Mouse (Mus musculus): ENCODE measurements around the gene Bax. TPM values are rescaled to one million over a fixed set of nuclear protein-coding genes. Genes with fewer than 3 reads are reported as not detected.
A peak's percentile ranks its signal among the peaks of the same experiment; 100 is the strongest.

Gene Bax
- polyA plus RNA-seq, 1 experiment from 2014 or later: 70.3 TPM

- H3K27ac ChIP-seq (replicated peaks): no peak overlapping the region
Observed at GRCm38 (mm10) chr7:45413864-45414739, 52.6 kb downstream of the Bax start.

DNA sequence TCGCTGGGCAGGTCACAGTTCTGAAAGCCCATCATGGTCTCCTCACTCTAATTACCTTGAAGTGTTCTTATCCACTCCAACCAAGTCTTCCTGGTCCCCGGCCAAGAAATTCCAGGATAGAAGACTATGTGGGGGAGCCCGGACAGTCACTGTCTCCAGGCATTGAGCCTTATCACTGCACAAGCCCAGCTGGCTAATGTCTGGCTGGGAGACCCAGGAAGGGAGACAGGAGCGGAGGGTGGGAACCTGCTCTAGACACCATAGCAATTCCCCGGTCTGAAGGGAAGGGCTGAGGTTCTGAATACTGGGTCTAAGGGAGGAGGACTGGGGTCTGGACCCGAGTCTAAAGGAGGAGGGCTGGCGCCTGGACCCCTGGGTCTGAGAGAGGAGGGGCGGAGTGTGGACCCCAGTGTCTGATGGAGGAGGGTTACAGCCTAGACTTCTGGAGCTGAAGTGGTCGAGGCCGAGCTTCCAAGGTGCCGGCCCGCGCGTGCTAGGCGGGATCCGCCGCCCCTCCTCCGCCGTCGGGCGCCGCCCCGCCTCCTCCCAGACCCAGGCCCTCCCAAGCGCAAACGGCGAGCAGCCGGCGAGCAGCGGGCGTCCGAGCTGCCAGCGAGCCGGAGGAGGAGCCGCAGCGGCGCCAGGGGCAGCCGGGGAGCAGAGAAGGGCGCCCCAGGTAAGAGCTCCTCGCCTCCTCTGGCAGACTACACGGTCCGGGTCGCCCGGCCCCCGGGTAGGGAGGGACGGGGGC is 53.4 kb downstream of the Bax start, which contains the start of gene Ntf5:
Gene Ntf5 (plus strand): TSS at position 583 of the 751 bp plus-strand sequence.
- Histone ChIP-seq H3K9ac (no peak within 1 kb of the TSS), H3K27ac (replicated peaks) (no peak within 1 kb of the TSS)

More at GRCm38 (mm10) chr7:45413864-45414739, 52.6 kb downstream of the Bax start:
- H3K9me3 ChIP-seq (replicated peaks): no peaks in the 10 kb centered on the region
- H3K4me2 ChIP-seq: peak overlapping the region; percentile 65
- peaks cover 100% of the 10 kb centered on the region for H3K27me3 ChIP-seq
- H3K9ac ChIP-seq: no peak overlapping the region
- no peaks in the 10 kb centered on the region for H3K36me3 ChIP-seq (replicated peaks)
- ATAC-seq (ENCODE audit: insufficient read depth): 0 out of 2 replicates have a peak, but pooled peaks have one; percentile 7
- peak overlapping the region; percentile 46 for H3K4me3 ChIP-seq (replicated peaks)
- H3K4me1 ChIP-seq (replicated peaks): peaks cover 22% of the 10 kb centered on the region
- WGBS (ENCODE audit: insufficient replicate concordance): 2% methylated on average over 27 of the region's 27 CpGs

GRCm38 (mm10) chr7:45412421-45412820 is 54.3 kb downstream of the Bax start:
- H3K36me3 ChIP-seq (replicated peaks): no peaks in the 10 kb centered on the region
- H3K27ac ChIP-seq (replicated peaks): no peak overlapping the region
- no peak overlapping the region for H3K9ac ChIP-seq
- no peaks in the 10 kb centered on the region for H3K9me3 ChIP-seq (replicated peaks)
- H3K4me1 ChIP-seq (replicated peaks): peaks cover 22% of the 10 kb centered on the region
- no peak for ATAC-seq (ENCODE audit: insufficient read depth)
- no peak overlapping the region for H3K4me2 ChIP-seq
- peaks cover 100% of the 10 kb centered on the region for H3K27me3 ChIP-seq
- 67% methylated on average over 2 of the region's 2 CpGs for WGBS (ENCODE audit: insufficient replicate concordance)
- H3K4me3 ChIP-seq (replicated peaks): no peak overlapping the region

More for the DNA sequence above, 53.4 kb downstream of the Bax start, which contains the start of gene Ntf5:
- no peaks in the 10 kb centered on the region for H3K9me3 ChIP-seq (replicated peaks)
- peak within 1 kb of the TSS; percentile 65 for H3K4me2 ChIP-seq
- peaks cover 100% of the 10 kb centered on the region for H3K27me3 ChIP-seq
- ATAC-seq (ENCODE audit: insufficient read depth): 0 out of 2 replicates have a peak, but pooled peaks have one; percentile 7
- WGBS (ENCODE audit: insufficient replicate concordance): 3% methylated on average over 43 of the region's 45 CpGs
- peak within 1 kb of the TSS; percentile 46 for H3K4me3 ChIP-seq (replicated peaks)
- H3K4me1 ChIP-seq (replicated peaks): peaks cover 22% of the 10 kb centered on the region
- H3K36me3 ChIP-seq (replicated peaks): no peaks in the 10 kb centered on the region

Small RNAs within 50 kb of the gene (microRNA-seq; reads per million reads assigned to microRNA genes)
- 0.76 reads per million for gene Gm22133

Other genes with a start within 250 kb of the Bax start
- 15.1 and 16.7 TPM in 2 replicates for gene Cd37, start 227.8 kb downstream of the Bax start, polyA plus RNA-seq (2015; fragmentation: Nextera tagmentation; extraction: Ambion mirVana)
- gene Slc6a16, start 225.8 kb downstream of the Bax start, polyA plus RNA-seq (2015; fragmentation: Nextera tagmentation; extraction: Ambion mirVana): not detected in 2 replicates
- not detected in 2 replicates for gene Slc6a21, start 189.4 kb downstream of the Bax start, polyA plus RNA-seq (2015; fragmentation: Nextera tagmentation; extraction: Ambion mirVana)
- gene Trpm4, start 133.1 kb downstream of the Bax start, polyA plus RNA-seq (2015; fragmentation: Nextera tagmentation; extraction: Ambion mirVana): 1.3 and 1.5 TPM in 2 replicates
- gene Hrc, start 131.6 kb downstream of the Bax start, polyA plus RNA-seq (2015; fragmentation: Nextera tagmentation; extraction: Ambion mirVana): 0.31 and 0.54 TPM in 2 replicates
- gene Ppfia3, start 99.9 kb downstream of the Bax start, polyA plus RNA-seq (2015; fragmentation: Nextera tagmentation; extraction: Ambion mirVana): 0.09 and 0.14 TPM in 2 replicates
- not detected in 2 replicates for gene Lin7b, start 96.3 kb downstream of the Bax start, polyA plus RNA-seq (2015; fragmentation: Nextera tagmentation; extraction: Ambion mirVana)
- 77.8 and 86.3 TPM in 2 replicates for gene Snrnp70, start 71.2 kb downstream of the Bax start, polyA plus RNA-seq (2015; fragmentation: Nextera tagmentation; extraction: Ambion mirVana)
- not detected in 2 replicates for gene Kcna7, start 61.2 kb downstream of the Bax start, polyA plus RNA-seq (2015; fragmentation: Nextera tagmentation; extraction: Ambion mirVana)
- gene Ntf5, start 53.2 kb downstream of the Bax start, polyA plus RNA-seq (2015; fragmentation: Nextera tagmentation; extraction: Ambion mirVana): 0.22 and 0.24 TPM in 2 replicates
- gene Lhb, start 46.1 kb downstream of the Bax start, polyA plus RNA-seq (2015; fragmentation: Nextera tagmentation; extraction: Ambion mirVana): not detected in 2 replicates
- gene Gys1, start 32.1 kb downstream of the Bax start, polyA plus RNA-seq (2015; fragmentation: Nextera tagmentation; extraction: Ambion mirVana): 6.8 and 7.7 TPM in 2 replicates
- 67.1 and 74.2 TPM in 2 replicates for gene Ruvbl2, start 28.8 kb downstream of the Bax start, polyA plus RNA-seq (2015; fragmentation: Nextera tagmentation; extraction: Ambion mirVana)
- 6,104 and 6,562 TPM in 2 replicates for gene Ftl1, start 7.0 kb downstream of the Bax start, polyA plus RNA-seq (2015; fragmentation: Nextera tagmentation; extraction: Ambion mirVana)
- gene Tulp2, start 15.0 kb upstream of the Bax start, polyA plus RNA-seq (2015; fragmentation: Nextera tagmentation; extraction: Ambion mirVana): 0.58 and 0.62 TPM in 2 replicates
- not detected in 2 replicates for gene Gm45808, start 19.9 kb upstream of the Bax start, polyA plus RNA-seq (2015; fragmentation: Nextera tagmentation; extraction: Ambion mirVana)
- gene Dhdh, start 21.9 kb upstream of the Bax start, polyA plus RNA-seq (2015; fragmentation: Nextera tagmentation; extraction: Ambion mirVana): 2.4 and 2.5 TPM in 2 replicates
- 118 and 131 TPM in 2 replicates for gene Nucb1, start 43.5 kb upstream of the Bax start, polyA plus RNA-seq (2015; fragmentation: Nextera tagmentation; extraction: Ambion mirVana)
- gene Ppp1r15a, start 59.4 kb upstream of the Bax start, polyA plus RNA-seq (2015; fragmentation: Nextera tagmentation; extraction: Ambion mirVana): 280 and 325 TPM in 2 replicates
- 0.66 and 0.75 TPM in 2 replicates for gene Plekha4, start 59.4 kb upstream of the Bax start, polyA plus RNA-seq (2015; fragmentation: Nextera tagmentation; extraction: Ambion mirVana)
- 1.9 and 2.2 TPM in 2 replicates for gene Hsd17b14, start 88.0 kb upstream of the Bax start, polyA plus RNA-seq (2015; fragmentation: Nextera tagmentation; extraction: Ambion mirVana)
- gene Bcat2, start 103.3 kb upstream of the Bax start, polyA plus RNA-seq (2015; fragmentation: Nextera tagmentation; extraction: Ambion mirVana): 46.3 and 48.5 TPM in 2 replicates
- gene Fgf21, start 148.6 kb upstream of the Bax start, polyA plus RNA-seq (2015; fragmentation: Nextera tagmentation; extraction: Ambion mirVana): not detected in 2 replicates
- not detected in 2 replicates for gene Fut1, start 150.4 kb upstream of the Bax start, polyA plus RNA-seq (2015; fragmentation: Nextera tagmentation; extraction: Ambion mirVana)
- gene Izumo1, start 154.9 kb upstream of the Bax start, polyA plus RNA-seq (2015; fragmentation: Nextera tagmentation; extraction: Ambion mirVana): 0.06 and 0.10 TPM in 2 replicates
- 2.8 and 3.8 TPM in 2 replicates for gene Rasip1, start 160.6 kb upstream of the Bax start, polyA plus RNA-seq (2015; fragmentation: Nextera tagmentation; extraction: Ambion mirVana)
- 0.91 and 1.2 TPM in 2 replicates for gene Mamstr, start 173.1 kb upstream of the Bax start, polyA plus RNA-seq (2015; fragmentation: Nextera tagmentation; extraction: Ambion mirVana)
- gene Fut2, start 199.5 kb upstream of the Bax start, polyA plus RNA-seq (2015; fragmentation: Nextera tagmentation; extraction: Ambion mirVana): 0.06 TPM in 1 of 2 replicates, not detected in the other
- gene Ntn5, start 217.1 kb upstream of the Bax start, polyA plus RNA-seq (2015; fragmentation: Nextera tagmentation; extraction: Ambion mirVana): not detected in 2 replicates
- 0.05 and 0.06 TPM in 2 replicates for gene Sec1, start 227.5 kb upstream of the Bax start, polyA plus RNA-seq (2015; fragmentation: Nextera tagmentation; extraction: Ambion mirVana)
- gene Car11, start 232.9 kb upstream of the Bax start, polyA plus RNA-seq (2015; fragmentation: Nextera tagmentation; extraction: Ambion mirVana): 0.26 and 0.44 TPM in 2 replicates
- gene Dbp, start 238.2 kb upstream of the Bax start, polyA plus RNA-seq (2015; fragmentation: Nextera tagmentation; extraction: Ambion mirVana): 0.46 and 0.85 TPM in 2 replicates
- 533 and 542 TPM in 2 replicates for gene Rpl18, start 248.6 kb upstream of the Bax start, polyA plus RNA-seq (2015; fragmentation: Nextera tagmentation; extraction: Ambion mirVana)

Measured in liver, embryonic 15.5 days (tissue).